In genomic region chr5:30415876-30416275, GRCm38 (mm10) we compare ENCODE assay signal across 24 mouse cellular contexts. TPM values are rescaled to one million over a fixed set of nuclear protein-coding genes. Genes with fewer than 3 reads are reported as not detected.
DNase-seq lines count a peak whose midpoint lies in the region; ATAC-seq and TF ChIP-seq lines count a peak whose summit lies in the region.
"Had no signal": no experiment of that assay in that cellular context is flagged by ENCODE, and none has a peak within 500 bp of the region (broad histone marks: within the 10 kb centered on the region; RNA-seq: fewer than 3 reads in every experiment).

No protein-coding gene starts in this region.

- peaks cover 13% of the 10 kb centered on the region for H3K27me3 ChIP-seq in forebrain, embryonic 10.5 days (ENCODE audit: poor library complexity, severe bottlenecking)
- H3K27me3 ChIP-seq in forebrain, embryonic 15.5 days: no peaks in the 10 kb centered on the region
- H3K27me3 ChIP-seq in lung, postnatal 0 days (replicated peaks; ENCODE audit: insufficient read depth, low read length): no peaks in the 10 kb centered on the region
- 0 out of 2 replicates have a peak, but pooled peaks cover 7% of the 10 kb centered on the region for H3K27me3 ChIP-seq in embryonic facial prominence, embryonic 10.5 days (replicated peaks; ENCODE audit: low read depth, poor library complexity, severe bottlenecking)
- H3K27me3 ChIP-seq: embryonic facial prominence, embryonic 12.5 days; midbrain, embryonic 15.5 days; neural tube, embryonic 15.5 days; stomach, embryonic 15.5 days had no signal

- no peak for DNase-seq in forebrain, embryonic 10.5 days (ENCODE audit: extremely low spot score, low spot score)
- no peak for DNase-seq in lung, postnatal 0 days (ENCODE audit: low spot score)
- no peak for DNase-seq in lung, postnatal 10 days
- DNase-seq in cerebellum, adult 9-11 months: peak; percentile 50
- no peak for DNase-seq in embryonic facial prominence, embryonic 10.5 days (ENCODE audit: low spot score)
- no peak for DNase-seq in kidney, postnatal 36 days
- DNase-seq: kidney, adult 11 months; liver; lung, postnatal 14 days; right cerebral cortex, postnatal 25 days; thymus, adult 2 months had no signal

- peaks cover 14% of the 10 kb centered on the region for H3K4me1 ChIP-seq in forebrain, embryonic 10.5 days
- H3K4me1 ChIP-seq in forebrain, embryonic 15.5 days: no peaks in the 10 kb centered on the region
- no peaks in the 10 kb centered on the region for H3K4me1 ChIP-seq in lung, postnatal 0 days (ENCODE audit: insufficient read depth, low read depth, low read length)
- H3K4me1 ChIP-seq in embryonic facial prominence, embryonic 10.5 days: peaks cover 7% of the 10 kb centered on the region
- H3K4me1 ChIP-seq: embryonic facial prominence, embryonic 12.5 days; heart, embryonic 10.5 days; stomach, embryonic 15.5 days had no signal

- no peaks in the 10 kb centered on the region for H3K36me3 ChIP-seq in forebrain, embryonic 10.5 days (replicated peaks)
- no peaks in the 10 kb centered on the region for H3K36me3 ChIP-seq in forebrain, embryonic 15.5 days
- H3K36me3 ChIP-seq in lung, postnatal 0 days (ENCODE audit: insufficient read depth, low read length): no peaks in the 10 kb centered on the region
- H3K36me3 ChIP-seq in embryonic facial prominence, embryonic 10.5 days (replicated peaks): no peaks in the 10 kb centered on the region
- H3K36me3 ChIP-seq: embryonic facial prominence, embryonic 12.5 days; heart, embryonic 10.5 days; midbrain, embryonic 15.5 days; neural tube, embryonic 15.5 days; stomach, embryonic 15.5 days had no signal

- H3K9ac ChIP-seq in forebrain, embryonic 15.5 days (replicated peaks): no peak overlapping the region
- H3K9ac ChIP-seq in lung, postnatal 0 days (replicated peaks; ENCODE audit: low read depth): no peak overlapping the region
- H3K9ac ChIP-seq: embryonic facial prominence, embryonic 12.5 days; midbrain, embryonic 15.5 days; neural tube, embryonic 15.5 days; stomach, embryonic 15.5 days had no signal

- H3K4me3 ChIP-seq in forebrain, embryonic 10.5 days: no peak overlapping the region
- H3K4me3 ChIP-seq in forebrain, embryonic 15.5 days: no peak overlapping the region
- H3K4me3 ChIP-seq in lung, postnatal 0 days (ENCODE audit: low read depth, low read length): no peak overlapping the region
- H3K4me3 ChIP-seq in embryonic facial prominence, embryonic 10.5 days: no peak overlapping the region
- H3K4me3 ChIP-seq: embryonic facial prominence, embryonic 12.5 days; erythroblast, embryonic 14.5 days; heart, embryonic 10.5 days; megakaryocyte, embryonic 14.5 days; midbrain, embryonic 15.5 days; neural tube, embryonic 15.5 days; stomach, embryonic 15.5 days had no signal

- no peaks in the 10 kb centered on the region for H3K9me3 ChIP-seq in forebrain, embryonic 10.5 days
- no peaks in the 10 kb centered on the region for H3K9me3 ChIP-seq in forebrain, embryonic 15.5 days
- H3K9me3 ChIP-seq in lung, postnatal 0 days (ENCODE audit: low read length): no peaks in the 10 kb centered on the region
- no peaks in the 10 kb centered on the region for H3K9me3 ChIP-seq in embryonic facial prominence, embryonic 10.5 days
- H3K9me3 ChIP-seq: embryonic facial prominence, embryonic 12.5 days; heart, embryonic 10.5 days; megakaryocyte, embryonic 14.5 days; midbrain, embryonic 15.5 days; neural tube, embryonic 15.5 days; stomach, embryonic 15.5 days had no signal

- H3K27ac ChIP-seq in forebrain, embryonic 10.5 days: 0 out of 2 replicates have a peak overlapping the region, but pooled peaks have one; percentile 35
- no peak overlapping the region for H3K27ac ChIP-seq in forebrain, embryonic 15.5 days (replicated peaks)
- no peak overlapping the region for H3K27ac ChIP-seq in lung, postnatal 0 days (ENCODE audit: low read length)
- peak overlapping the region; percentile 40 for H3K27ac ChIP-seq in embryonic facial prominence, embryonic 10.5 days (replicated peaks)
- H3K27ac ChIP-seq: embryonic facial prominence, embryonic 12.5 days; heart, embryonic 10.5 days; midbrain, embryonic 15.5 days; neural tube, embryonic 15.5 days; stomach, embryonic 15.5 days had no signal

- no peak for TF ChIP-seq EP300 in lung, postnatal 0 days (IDR thresholded peaks at IDR 0.05)

- no peak for ATAC-seq in forebrain, embryonic 15.5 days (replicated peaks)
- ATAC-seq in lung, postnatal 0 days: no peak
- ATAC-seq: forebrain, embryonic 14.5 days; midbrain, embryonic 15.5 days had no signal

- 55% methylated on average over 4 of the region's 4 CpGs for WGBS in forebrain, embryonic 10.5 days
- WGBS in forebrain, embryonic 15.5 days: 55% methylated on average over 4 of the region's 4 CpGs
- WGBS in lung, postnatal 0 days: 68% methylated on average over 4 of the region's 4 CpGs
- WGBS in embryonic facial prominence, embryonic 10.5 days: 69% methylated on average over 4 of the region's 4 CpGs

- no peak overlapping the region for H3K4me2 ChIP-seq in forebrain, embryonic 15.5 days (replicated peaks)
- no peak overlapping the region for H3K4me2 ChIP-seq in lung, postnatal 0 days (replicated peaks; ENCODE audit: low read depth, low read length)
- H3K4me2 ChIP-seq: embryonic facial prominence, embryonic 12.5 days; midbrain, embryonic 15.5 days; neural tube, embryonic 15.5 days; stomach, embryonic 15.5 days had no signal

- 0 out of 2 replicates have a peak, but pooled peaks have one; percentile 2 for TF ChIP-seq CTCF in lung, postnatal 0 days (IDR thresholded peaks at IDR 0.05)

RNA-seq across cellular contexts. Expression of gene Otof, which starts 45.9 kb away (rescaled TPM):
- 0.06 and 0.12 TPM in 2 replicates for polyA plus RNA-seq in forebrain, embryonic 10.5 days (2016; fragmentation: Nextera tagmentation; extraction: Ambion mirVana)
- 2.0 and 2.1 TPM in 2 replicates for polyA plus RNA-seq in forebrain, embryonic 15.5 days (2015; fragmentation: Nextera tagmentation; extraction: Ambion mirVana)
- polyA plus RNA-seq in lung, postnatal 0 days (2015; fragmentation: Nextera tagmentation; extraction: Ambion mirVana): 0.10 and 0.12 TPM in 2 replicates
- polyA plus RNA-seq in embryonic facial prominence, embryonic 10.5 days (2016; fragmentation: Nextera tagmentation; extraction: Ambion mirVana): 0.05 TPM in 1 of 2 replicates, not detected in the other
- polyA plus RNA-seq: C2C12; erythroblast, embryonic 14.5 days; liver, embryonic 16.5 days had no signal

RNA-seq across cellular contexts. Expression of gene 1700001C02Rik, which starts 50.0 kb away (rescaled TPM):
- not detected in 2 replicates for polyA plus RNA-seq in forebrain, embryonic 10.5 days (2016; fragmentation: Nextera tagmentation; extraction: Ambion mirVana)
- polyA plus RNA-seq in forebrain, embryonic 15.5 days (2015; fragmentation: Nextera tagmentation; extraction: Ambion mirVana): 0.56 and 1.5 TPM in 2 replicates
- 21.7 and 23.9 TPM in 2 replicates for polyA plus RNA-seq in lung, postnatal 0 days (2015; fragmentation: Nextera tagmentation; extraction: Ambion mirVana)
- not detected in 2 replicates for polyA plus RNA-seq in embryonic facial prominence, embryonic 10.5 days (2016; fragmentation: Nextera tagmentation; extraction: Ambion mirVana)
- polyA plus RNA-seq: C2C12; embryonic facial prominence, embryonic 12.5 days; erythroblast, embryonic 14.5 days; heart, embryonic 10.5 days; heart, postnatal 0 days; kidney, embryonic 16.5 days; liver, embryonic 16.5 days had no signal

Comparison
In these comparisons a context has a peak if more than half of its experiments do, and no peak if none do; other contexts are left out.
1. H3K27ac ChIP-seq: peak in forebrain, embryonic 10.5 days (single experiment) and embryonic facial prominence, embryonic 10.5 days (single experiment); none in forebrain, embryonic 15.5 days (single experiment) and lung, postnatal 0 days (single experiment).